Mouse (Mus musculus) brain, adult 2 months (tissue): ENCODE measurements at regions not wholly inside any gene's neighbourhood (a gene's known extent, or its start where the extent isn't known, plus 50 kb on each side); places are given as distances from the start of the nearest gene placed in this dataset.

Source experiments
- DNase-seq: peaks from one replicate; pipeline ENCODE4 v3.0.0; 2011; ENCODE audit warnings: low read depth, low spot score

GRCm38 (mm10) chr12:106381821-106382220 lies 371.8 kb downstream of the Vrk1 start:
- DNase-seq: peak; percentile 54

GRCm38 (mm10) chr12:106389214-106389613 lies 379.2 kb downstream of the Vrk1 start:
- no peak for DNase-seq

- DNase-seq: no peak
Observed at GRCm38 (mm10) chr12:106392316-106392715, 382.3 kb downstream of the Vrk1 start.

GRCm38 (mm10) chr12:106399085-106399484 lies 389.1 kb downstream of the Vrk1 start:
- DNase-seq: no peak

- DNase-seq: no peak
Observed at GRCm38 (mm10) chr12:106411075-106411474, 401.0 kb downstream of the Vrk1 start.

- no peak for DNase-seq
Observed at GRCm38 (mm10) chr12:106426631-106427030, 416.6 kb downstream of the Vrk1 start.

- no peak for DNase-seq
Observed at GRCm38 (mm10) chr12:106429991-106430390, 420.0 kb downstream of the Vrk1 start.

GRCm38 (mm10) chr12:106445151-106445550 lies 435.1 kb downstream of the Vrk1 start:
- DNase-seq: no peak

GRCm38 (mm10) chr12:106445976-106446375 lies 435.9 kb downstream of the Vrk1 start:
- DNase-seq: no peak

- DNase-seq: no peak
Observed at GRCm38 (mm10) chr12:106446876-106447532, 437.0 kb downstream of the Vrk1 start.

GRCm38 (mm10) chr12:106448551-106448950 lies 438.5 kb downstream of the Vrk1 start:
- DNase-seq: no peak

GRCm38 (mm10) chr12:106453491-106453890 lies 443.5 kb downstream of the Vrk1 start:
- DNase-seq: no peak

GRCm38 (mm10) chr12:106458215-106458614 lies 448.2 kb downstream of the Vrk1 start:
- DNase-seq: peak; percentile 78

- DNase-seq: peak; percentile 61
Observed at GRCm38 (mm10) chr12:106460650-106461049, 450.6 kb downstream of the Vrk1 start.

GRCm38 (mm10) chr12:106462281-106462680 lies 452.3 kb downstream of the Vrk1 start:
- DNase-seq: no peak

- no peak for DNase-seq
Observed at GRCm38 (mm10) chr12:106464701-106465100, 454.7 kb downstream of the Vrk1 start.

- no peak for DNase-seq
Observed at GRCm38 (mm10) chr12:106468173-106468860, 458.3 kb downstream of the Vrk1 start.

- peak; percentile 78 for DNase-seq
Observed at GRCm38 (mm10) chr12:106474501-106475165, 464.6 kb downstream of the Vrk1 start.

GRCm38 (mm10) chr12:106475486-106476050 lies 465.5 kb downstream of the Vrk1 start:
- DNase-seq: no peak

- DNase-seq: peak; percentile 59
Observed at GRCm38 (mm10) chr12:106477040-106477665, 467.1 kb downstream of the Vrk1 start.

- DNase-seq: peak; percentile 42
Observed at GRCm38 (mm10) chr12:106477731-106478130, 467.7 kb downstream of the Vrk1 start.

- no peak for DNase-seq
Observed at GRCm38 (mm10) chr12:106478381-106478781, 468.4 kb downstream of the Vrk1 start.
